Mouse (Mus musculus): ENCODE data around the gene Trim71.

DNA sequence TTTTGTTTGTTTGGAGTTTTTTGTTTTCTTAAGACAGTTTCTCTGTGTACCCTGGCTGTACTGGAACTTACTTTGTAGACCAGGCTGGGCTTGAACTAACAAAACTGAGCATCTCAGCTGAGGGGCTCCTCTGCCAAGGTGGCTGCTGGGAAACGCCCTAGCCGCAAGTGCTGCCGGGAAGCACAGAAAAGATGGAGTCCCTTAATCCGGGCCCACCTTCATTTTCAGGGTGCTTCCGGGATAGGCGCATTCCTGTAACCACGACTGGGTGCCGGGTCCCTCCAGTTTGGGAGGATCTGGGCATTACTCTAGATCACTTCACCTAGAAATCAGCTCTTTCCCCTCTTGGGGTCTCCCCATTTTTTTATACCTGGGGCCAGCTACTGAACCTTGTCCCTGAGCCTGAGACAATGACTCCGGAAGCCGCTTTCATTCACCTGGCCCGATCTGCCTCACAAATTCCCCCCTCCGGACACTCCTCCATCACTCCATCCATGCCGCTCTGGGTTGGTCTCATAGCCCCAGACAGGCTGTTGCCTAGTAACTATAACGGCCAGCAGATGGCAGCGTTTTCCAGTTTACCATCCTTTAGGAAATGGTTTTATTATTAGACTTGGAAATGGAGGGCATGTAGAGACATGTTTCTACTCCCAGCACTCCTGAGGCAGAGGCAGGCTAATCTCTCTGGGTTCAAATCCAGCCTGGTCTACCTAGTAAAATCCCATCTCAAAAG, 64.2 kb downstream of the Trim71 start:
- TF ChIP-seq POLR2A (IDR thresholded peaks at IDR 0.05; ENCODE audit: insufficient read depth, low read depth, low read length): no peak
- TF ChIP-seq CTCF (IDR thresholded peaks at IDR 0.05; ENCODE audit: insufficient read depth, low read depth, low read length): no peak

Measured in olfactory bulb, adult 2 months (tissue).